Mouse (Mus musculus) hematopoietic stem cell, adult 5-6 weeks (primary cell): ENCODE results near the gene Sde2. TPM values are rescaled to one million over a fixed set of nuclear protein-coding genes. Genes with fewer than 3 reads are reported as not detected.
A peak's percentile ranks its signal among the peaks of the same experiment; 100 is the strongest.
"Not testable (repeated sequence)": the region's sequence is repeated elsewhere in the genome, so short reads cannot be mapped to it uniquely, and the experiment has no call there.

Experiments
- ATAC-seq, 2 experiments: fragments of 125-278 bp in 1 of 2; replicated peaks in 1 of 2; 2 replicates each; pipeline ENCODE4 v1.8.0; 2016 to 2017; ENCODE audit warnings: inconsistent platforms in 2 of 2, mild to moderate bottlenecking in 2 of 2, moderate number of reproducible peaks in 2 of 2, low read depth in 1 of 2, moderate TSS enrichment in 1 of 2; ENCODE audit not compliant: low FRiP score in 2 of 2, poor library complexity in 2 of 2, severe bottlenecking in 2 of 2, insufficient read depth in 1 of 2, low TSS enrichment in 1 of 2
- total RNA-seq: library from RNA; stranded (forward); fragments of 172-1452, 232-1000 nt; gene quantifications from 2 replicates; pipeline ENCODE4 v1.2.3, GENCODE M21; 2017

The Sde2 gene
- total RNA-seq, 1 experiment from 2014 or later, result 68.7 TPM

DNA sequence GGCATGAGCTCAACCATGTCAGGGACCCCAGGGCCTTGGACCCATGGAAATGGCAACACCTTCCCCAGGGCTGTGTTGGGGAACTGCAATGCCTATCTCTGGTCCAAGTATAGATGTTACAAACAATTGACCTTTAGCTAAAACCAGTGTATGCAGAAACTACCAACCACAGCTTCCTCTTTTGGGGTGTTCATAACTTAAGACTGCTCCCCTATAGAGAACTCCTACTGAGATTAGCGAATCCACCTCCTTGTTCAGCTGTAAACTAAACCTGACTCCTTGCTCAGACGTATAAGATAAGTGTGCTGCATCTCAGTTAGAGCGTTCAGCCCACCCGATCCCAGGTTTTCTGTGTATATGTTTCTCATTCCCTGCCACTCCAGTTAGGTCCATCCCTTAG lies 24.3 kb upstream of the Sde2 start:
- peak; percentile 57 to 68 for ATAC-seq

DNA sequence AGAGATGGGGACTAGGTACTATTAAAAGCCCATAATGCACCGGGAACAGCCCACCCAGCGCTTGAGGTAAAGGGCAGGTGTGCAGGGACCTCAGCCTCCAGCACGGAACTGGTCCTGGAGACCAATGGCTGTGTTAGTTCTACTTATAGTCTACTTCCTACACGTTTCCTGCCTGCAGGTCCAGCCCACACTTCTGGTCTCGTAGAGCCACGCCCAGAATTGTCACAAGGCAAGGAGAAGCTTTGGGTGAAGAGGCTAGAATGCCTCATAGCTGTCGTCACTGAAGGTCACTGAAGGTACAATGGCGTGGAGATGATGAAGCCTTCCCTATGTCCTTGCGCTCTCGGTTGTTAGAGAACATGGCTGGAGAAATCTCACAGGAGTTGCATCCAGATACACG lies 21.2 kb upstream of the Sde2 start:
- peak; percentile 81 to 82 for ATAC-seq

DNA sequence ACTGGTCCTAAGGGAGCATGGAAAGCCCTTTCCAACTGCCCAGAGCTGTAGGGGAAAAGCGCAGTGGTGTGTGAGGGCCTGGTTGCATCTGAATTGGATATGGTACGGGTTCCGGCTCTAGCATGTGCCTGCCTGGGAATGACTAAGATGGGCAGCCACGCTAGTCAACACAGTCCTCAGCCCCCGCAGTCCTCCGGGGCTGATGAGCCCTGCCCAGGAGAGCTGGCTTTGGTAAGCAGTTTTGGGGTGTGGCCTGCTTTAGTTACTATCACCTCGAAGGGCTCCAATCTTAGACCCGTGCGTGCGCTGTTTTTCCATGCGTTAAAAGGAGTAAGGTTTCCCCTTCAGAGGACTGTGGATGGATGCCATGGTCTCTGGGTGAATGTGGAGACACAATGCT lies 20.8 kb upstream of the Sde2 start:
- ATAC-seq, result no peak

DNA sequence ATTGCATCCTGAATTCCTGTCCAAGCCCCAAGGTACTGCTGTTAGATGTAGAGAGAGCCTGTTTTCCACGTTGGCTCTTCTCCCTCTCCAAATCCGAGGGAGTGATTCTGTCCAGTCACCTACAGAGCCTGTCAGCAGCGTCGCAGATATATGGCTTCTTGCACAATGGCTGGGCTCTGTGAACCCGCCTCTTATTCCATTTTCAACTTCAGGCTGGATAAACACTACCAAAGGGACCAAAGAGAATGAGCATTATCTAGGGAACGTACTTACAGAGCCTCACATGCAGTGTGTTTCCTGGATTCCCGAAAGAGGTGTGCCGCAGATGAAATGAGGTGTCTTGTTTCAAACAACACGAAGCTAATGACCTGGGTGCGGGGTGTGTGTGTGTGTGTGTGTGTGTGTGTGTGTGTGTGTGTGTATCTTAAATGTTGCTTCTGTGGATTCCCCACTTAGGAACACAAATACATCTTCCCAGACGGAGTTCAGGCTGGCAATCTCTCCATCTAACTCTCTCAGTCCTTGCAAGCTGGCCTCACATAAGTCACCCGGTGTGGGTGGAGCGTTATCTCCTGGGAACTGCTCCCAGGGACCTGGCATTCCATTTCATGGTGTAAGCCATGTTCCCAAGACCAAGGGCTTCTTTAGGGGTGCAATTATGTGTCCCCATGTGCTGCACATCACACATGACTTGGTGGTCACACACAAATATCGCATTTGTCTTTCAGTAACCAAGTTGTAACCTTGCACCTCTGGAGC lies 20.2 kb upstream of the Sde2 start:
- ATAC-seq, result no peak

DNA sequence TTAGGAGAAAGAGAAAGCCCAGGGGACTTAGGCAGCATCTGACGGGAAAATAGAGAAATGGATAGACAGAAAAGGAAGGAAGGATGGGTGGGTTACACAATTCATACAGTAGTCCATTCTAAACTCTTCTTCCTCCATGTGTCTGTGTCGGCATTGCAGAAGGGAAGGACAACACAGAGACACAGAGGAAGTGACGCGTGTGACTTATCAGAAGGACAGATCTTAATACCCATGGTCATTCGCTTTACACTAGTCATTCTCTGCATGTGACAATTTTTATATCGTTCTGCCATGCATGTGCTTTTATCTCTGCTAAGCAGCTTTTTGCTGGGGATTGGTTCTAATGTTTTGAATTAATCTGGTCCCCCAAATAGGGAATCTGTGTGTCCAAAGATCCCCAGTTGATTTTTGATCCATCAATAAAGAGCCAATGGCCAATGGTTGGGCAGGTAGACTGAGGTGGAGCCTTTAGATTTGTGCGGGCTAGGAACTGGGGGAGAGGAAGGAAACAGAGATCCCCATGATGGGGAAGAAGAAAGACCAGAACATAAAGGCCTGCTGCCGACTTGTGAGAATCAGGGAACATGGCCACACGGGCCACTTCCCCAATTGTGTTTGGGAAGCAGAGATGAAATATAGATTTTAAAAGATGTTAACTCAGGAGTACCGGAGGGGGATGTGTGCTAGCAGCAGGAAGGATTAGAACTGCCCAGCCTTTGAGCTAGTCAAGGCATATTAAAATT lies 15.5 kb upstream of the Sde2 start:
- peak in 1 of 2 experiments; percentile 75; a peak in 2 of 4 replicates for ATAC-seq

DNA sequence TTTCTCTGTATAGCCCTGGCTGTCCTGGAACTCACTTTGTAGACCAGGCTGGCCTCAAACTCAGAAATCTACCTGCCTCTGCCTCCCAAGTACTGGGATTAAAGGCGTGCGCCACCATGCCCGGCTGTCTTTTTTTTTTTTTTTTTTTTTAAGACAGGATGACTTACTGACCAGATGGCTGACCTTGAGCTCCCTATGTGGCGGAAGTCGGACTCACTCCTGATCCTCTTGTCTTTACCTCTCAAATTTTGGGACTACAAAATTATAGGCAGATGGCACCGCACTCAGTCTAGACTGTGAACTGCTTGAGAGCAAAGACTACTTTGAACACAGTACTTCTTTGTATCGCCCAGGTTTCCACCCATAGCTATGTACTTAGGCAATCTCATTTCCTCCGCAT lies 14.5 kb upstream of the Sde2 start:
- not testable (repeated sequence) for ATAC-seq

DNA sequence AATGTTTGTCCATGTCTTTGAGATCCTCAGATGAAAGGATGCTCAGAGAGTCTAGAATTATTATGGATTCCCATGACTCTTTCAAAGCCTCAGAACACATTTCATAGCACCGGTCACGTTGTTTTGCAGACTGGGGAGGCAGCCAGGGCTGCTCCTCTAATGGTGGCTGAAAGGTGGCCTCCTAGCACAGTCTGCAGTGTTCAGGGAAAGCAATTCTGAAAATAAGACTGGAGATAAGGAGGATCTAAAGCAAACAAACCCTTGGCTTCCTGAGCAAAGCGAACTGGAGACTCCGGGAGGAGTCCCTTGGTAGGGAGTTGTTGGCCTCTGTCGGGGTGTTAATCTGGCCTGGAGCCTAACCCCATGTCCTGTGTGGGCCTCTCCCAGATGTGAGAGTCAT lies 13.7 kb upstream of the Sde2 start:
- no peak for ATAC-seq

DNA sequence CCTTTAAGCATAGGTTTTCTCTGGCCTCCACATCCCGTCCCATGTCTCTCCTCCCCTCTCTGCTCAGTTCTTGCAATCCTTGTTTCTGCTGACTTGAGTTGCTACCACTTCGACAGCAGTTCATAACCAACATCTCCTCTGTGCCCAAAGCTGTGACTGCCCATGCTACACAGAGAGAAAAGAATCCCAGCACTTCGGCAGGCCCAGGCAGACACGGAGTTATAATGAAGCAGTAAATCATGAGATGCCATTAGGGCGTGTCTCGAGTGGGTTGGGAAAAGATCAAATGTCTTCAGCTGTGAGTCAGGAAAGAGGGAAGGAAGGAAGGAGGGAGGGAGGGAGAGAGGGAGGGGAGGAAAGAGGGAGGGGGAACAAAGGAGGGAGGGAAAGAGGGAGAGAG lies 12.9 kb upstream of the Sde2 start:
- ATAC-seq, result no peak

DNA sequence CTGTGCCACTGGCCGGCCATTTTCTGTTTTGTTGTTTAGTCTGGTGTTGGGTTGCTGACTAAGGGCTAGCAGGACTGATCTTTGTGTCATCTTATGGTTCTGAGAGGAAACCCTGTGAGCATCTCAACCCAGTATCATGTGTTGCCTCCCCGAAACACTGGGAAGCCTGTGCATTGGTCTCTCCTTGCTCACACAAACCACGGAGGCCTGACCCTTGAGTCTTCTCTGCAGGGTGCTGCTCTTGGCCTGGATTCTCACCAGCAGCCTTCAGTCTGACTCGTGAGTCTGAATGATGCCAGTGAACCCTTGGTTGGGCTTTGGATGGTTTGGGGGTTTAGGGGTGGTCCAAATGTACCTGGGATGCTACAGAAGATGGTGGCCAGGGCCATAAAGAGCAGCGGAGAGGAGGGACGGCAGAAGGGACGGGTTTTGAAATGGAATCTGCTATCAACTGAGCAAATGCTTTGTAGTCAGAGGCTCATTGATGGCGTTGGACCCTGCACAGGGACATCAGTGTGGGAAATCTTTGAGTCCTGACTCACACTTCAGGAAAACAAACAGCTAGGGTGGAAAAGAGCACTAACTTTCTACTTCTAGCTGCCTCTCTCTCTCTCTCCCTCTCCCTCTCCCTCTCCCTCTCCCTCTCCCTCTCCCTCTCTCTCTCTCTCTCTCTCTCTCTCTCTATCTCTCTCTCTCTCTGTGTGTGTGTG lies 11.6 kb upstream of the Sde2 start:
- no peak for ATAC-seq

DNA sequence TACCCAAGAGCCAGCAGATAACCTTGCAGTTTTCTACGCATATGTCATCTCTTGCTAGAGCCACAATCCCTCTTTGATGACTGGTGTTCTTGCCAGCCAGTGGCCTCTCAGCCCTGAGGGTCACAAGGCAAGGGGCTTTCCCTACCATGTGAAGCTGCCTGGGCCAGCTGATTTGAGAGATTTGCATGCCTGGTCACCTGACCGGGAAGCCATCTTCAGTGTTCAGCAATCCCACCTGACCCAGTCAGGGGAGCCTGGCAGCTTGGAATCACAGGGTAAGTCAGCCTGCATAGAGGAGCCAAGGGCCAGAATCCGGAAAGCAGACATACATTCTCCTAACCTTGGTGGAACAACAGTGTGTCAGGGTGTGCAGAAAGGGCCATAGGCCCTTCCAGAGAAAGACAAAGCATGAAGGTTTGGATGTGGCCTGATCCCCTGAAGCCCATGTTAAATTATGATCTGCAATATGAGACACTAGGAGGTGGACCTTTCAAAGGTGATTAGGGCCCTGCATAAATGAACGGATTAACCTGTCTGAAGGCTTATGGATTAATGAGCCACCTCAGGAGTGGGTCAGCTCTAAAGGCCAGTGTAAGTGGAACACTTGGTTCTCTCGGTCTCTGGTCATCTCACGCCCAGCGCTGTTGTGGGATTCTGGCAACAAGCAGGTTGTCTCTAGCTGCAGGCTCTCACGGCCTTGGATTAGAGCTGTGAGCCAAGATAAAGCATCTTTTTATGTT lies 9.2 kb upstream of the Sde2 start:
- ATAC-seq, result no peak

DNA sequence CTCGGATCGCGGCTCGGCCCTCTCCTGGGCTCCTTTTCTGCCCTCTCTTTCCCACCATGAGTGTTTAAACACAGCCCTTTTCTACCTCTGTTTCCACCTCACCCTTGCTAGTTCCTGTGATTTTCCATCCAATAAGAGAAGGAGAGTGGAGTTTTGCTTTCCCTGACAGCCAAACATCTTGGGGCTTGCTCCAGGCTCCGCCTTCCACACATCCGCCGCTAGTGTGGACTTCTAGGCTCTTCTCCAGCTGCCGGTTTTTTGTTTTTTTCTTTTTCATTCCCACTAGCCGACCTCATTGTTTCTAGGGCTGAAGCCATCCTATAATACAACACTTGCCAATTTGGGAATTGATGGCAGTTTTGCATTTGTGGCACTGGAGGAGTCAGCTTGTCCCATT lies 2.8 kb upstream of the Sde2 start:
- ATAC-seq, result peak; percentile 40 to 50

DNA sequence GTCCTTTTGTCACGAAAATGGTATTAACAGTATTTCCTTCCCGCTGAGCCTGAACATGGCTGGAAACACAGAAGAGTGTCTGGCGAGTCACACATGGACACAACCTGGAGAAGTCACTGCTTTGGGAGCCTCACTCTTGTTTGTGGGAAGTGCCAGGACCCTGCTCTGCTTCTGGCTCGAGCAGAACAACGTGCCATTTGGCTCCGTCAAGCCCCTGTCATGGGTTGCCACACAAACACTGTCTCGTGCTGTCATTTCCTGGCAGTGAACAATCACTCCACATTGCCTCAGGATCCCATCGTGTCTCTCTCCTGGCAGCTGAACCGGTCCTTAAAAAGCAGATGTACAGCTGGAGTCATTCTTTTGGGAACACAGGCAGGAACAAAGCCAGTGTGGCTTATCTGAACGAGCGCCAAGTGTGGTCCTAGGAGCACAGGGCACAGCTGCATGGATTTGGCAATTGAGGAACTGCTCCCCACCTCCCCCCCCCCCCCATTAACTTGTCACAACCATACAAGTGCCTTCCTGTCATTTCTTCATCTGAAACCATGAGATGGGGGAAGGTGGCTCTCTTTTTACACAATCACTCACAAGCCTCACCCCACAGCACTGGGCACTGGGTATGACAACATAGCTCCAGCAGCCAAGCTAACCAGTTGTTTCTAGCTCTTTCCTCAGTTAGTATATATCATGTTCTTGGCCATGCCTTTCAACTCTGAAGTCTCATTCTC lies 2.3 kb upstream of the Sde2 start:
- peak; percentile 34 to 41 for ATAC-seq

DNA sequence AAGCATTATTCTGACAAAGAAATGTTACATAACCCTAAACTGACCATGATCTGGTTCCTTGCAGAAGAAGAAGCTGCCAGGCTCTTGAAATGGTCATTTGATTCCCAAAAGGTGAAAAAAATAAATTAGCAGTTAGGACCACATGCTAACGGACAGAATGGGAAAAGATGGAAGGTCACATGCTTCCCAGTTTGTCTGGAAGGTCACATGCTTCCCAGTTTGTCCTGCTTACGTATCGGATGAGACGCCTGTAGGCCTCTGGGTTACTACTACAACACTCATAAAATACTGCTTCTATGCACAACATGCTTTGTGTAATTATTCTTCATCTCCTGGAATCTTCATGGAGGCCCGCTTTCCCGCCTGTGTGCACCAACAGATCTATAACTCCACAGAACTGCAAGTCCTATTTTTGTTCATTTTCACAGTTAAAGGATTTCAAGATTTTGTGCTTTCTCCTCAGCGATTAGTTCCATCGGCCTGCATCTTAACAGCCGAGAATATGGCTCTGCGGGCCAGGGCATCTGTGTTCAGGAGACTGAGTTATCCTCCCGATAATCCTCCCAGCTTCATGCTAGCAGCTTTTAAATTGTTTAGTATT lies 1.1 kb upstream of the Sde2 start:
- no peak for ATAC-seq

DNA sequence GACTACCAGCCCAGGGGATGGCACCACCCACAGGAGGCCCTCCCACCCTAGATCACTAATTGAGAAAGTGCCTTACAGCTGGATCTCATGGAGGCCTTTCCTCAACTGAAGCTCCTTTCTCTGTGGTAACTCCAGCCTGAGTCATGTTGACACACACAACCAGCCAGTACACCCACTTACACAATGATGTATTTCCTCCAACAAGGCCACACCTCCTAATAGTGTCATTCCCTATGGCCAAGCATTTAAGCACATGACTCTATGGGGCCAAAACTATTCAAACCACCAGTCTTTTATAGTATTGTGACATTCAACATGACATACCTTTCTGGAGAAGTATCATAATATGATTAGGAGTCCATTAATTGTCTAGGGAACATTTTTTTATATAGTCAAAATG lies 7.8 kb downstream of the Sde2 start:
- ATAC-seq, result peak in 1 of 2 experiments; percentile 24; a peak in 1 of 4 replicates

DNA sequence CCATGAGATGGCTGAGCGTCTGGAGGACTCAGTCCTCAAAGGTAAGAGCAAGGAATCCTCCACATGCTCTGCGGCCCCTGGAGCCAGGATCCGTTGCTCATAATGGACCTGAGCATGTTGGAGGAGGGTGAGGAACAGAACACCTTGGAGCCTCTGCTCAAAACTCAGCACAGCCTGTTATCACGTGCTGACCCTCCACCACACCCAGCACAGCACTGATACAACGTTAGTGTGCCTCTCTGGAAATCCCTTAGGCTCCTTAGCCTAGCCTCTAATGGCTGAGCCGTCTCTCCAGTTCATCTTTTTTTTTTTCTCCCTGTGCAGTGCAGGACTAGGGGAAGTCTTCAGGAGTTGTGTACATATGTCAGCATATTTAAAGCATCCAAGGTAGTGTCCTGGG lies 9.1 kb downstream of the Sde2 start:
- no peak for ATAC-seq

DNA sequence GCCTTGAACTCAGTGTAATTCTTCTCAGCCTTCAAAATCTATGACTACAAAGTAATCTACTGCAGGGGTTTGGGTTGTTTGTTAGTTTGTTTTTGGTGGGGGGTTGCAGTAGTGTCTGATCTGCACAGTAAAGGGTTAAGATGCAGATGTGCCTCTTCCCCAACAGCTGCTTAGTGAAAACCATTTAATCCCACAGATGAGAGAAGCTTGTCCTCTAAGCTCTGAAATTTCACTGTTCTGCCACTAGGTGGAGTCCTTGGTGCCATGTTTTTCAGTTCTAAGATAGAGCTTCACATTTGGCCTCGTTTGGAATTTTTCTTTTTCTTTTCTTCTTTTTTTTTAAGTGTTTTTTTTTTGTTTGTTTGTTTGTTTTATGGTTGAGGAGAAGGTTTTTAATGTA lies 12.7 kb downstream of the Sde2 start:
- peak in 1 of 2 experiments; percentile 59; a peak in 1 of 4 replicates for ATAC-seq

DNA sequence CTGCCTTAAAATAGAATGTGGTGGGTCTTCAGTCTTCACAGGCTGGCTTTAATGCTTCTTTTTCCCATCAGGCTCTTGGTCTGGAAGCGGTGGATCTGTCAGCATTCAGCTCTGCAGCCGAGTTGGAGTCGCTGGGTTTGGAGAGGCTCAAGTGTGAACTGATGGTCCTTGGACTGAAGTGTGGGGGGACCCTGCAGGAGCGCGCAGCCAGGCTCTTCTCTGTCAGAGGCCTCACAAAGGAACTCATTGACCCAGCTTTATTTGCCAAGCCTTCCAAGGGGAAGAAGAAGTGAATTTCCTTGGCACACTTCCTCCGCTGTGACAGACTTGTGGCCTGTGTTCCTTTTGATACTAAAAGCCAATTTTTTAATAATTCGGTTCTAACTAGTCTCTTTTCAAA lies 15.1 kb downstream of the Sde2 start:
- no peak for ATAC-seq
